Mouse (Mus musculus) lung, postnatal 14 days (tissue): ENCODE data around the gene Fgf7.

Experiments
- DNase-seq: peaks from one replicate; pipeline ENCODE4 v3.0.0; 2021

The Fgf7 gene

GRCm38 (mm10) chr2:126061037-126061773 lies 26.7 kb downstream of the Fgf7 start:
- no peak for DNase-seq

GRCm38 (mm10) chr2:126062876-126063275 lies 28.4 kb downstream of the Fgf7 start:
- DNase-seq = no peak

- no peak for DNase-seq
These were observed 30.4 kb downstream of the Fgf7 start for GRCm38 (mm10) chr2:126064814-126065213.

- no peak for DNase-seq
These were observed 30.9 kb downstream of the Fgf7 start for GRCm38 (mm10) chr2:126065303-126065856.

- no peak for DNase-seq
These were observed 35.3 kb downstream of the Fgf7 start for GRCm38 (mm10) chr2:126069740-126070139.

- no peak for DNase-seq
These were observed 39.3 kb downstream of the Fgf7 start for GRCm38 (mm10) chr2:126073744-126074143.

GRCm38 (mm10) chr2:126076506-126076905 lies 42.0 kb downstream of the Fgf7 start:
- DNase-seq = no peak

- DNase-seq = no peak
These were observed 44.6 kb downstream of the Fgf7 start for GRCm38 (mm10) chr2:126079086-126079485.

GRCm38 (mm10) chr2:126084326-126084725 lies 49.9 kb downstream of the Fgf7 start:
- DNase-seq = no peak

GRCm38 (mm10) chr2:126086187-126086586 lies 51.7 kb downstream of the Fgf7 start:
- no peak for DNase-seq

GRCm38 (mm10) chr2:126090432-126090831 lies 56.0 kb downstream of the Fgf7 start:
- no peak for DNase-seq

- DNase-seq = no peak
These were observed 60.2 kb downstream of the Fgf7 start for GRCm38 (mm10) chr2:126094616-126095015.
